Mouse (Mus musculus) regulatory T cell (primary cell): ENCODE measurements around the gene Csrnp3.

Experiments
- in situ Hi-C: fragments of 300-600 bp; cut with MboI, MseI; formaldehyde crosslinking; loops from one replicate; pipeline ENCODE4 v1.15.1; 2025; ENCODE audit warnings: high pct_unique_total_duplicates

The Csrnp3 gene

DNA sequence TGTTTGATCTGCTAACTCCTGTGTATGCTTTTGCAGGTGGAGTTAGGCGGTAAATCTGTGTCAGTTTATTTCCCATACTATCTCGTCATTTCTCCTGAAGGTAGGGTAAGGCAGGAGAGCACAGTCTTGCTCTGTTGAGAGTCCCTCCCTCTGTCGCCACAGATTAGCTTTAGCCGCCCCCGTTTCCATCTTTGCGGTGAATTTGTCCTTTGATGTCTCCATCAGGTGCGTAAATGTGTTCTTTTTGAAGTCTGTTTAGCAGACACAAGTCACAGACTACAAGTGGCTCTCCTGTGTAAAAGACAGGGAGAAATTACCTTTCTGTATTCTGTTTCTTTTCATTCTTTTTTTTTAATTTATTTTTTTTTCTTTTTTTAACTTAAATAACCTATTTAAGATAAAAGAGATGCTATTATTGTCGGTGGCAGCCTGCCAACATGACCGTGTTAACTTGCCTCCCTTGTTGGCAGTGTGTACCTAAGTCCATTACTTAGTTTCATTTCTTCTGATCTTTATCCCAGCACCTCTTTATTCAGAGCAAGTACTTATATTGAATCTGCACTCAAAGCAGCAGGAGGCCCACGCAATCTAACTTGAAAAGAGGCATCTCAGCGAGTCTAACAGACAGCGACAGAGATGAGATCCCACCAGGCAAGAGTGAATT, 25.5 kb downstream of the Csrnp3 start:
- in situ Hi-C loops, result no loop called here

DNA sequence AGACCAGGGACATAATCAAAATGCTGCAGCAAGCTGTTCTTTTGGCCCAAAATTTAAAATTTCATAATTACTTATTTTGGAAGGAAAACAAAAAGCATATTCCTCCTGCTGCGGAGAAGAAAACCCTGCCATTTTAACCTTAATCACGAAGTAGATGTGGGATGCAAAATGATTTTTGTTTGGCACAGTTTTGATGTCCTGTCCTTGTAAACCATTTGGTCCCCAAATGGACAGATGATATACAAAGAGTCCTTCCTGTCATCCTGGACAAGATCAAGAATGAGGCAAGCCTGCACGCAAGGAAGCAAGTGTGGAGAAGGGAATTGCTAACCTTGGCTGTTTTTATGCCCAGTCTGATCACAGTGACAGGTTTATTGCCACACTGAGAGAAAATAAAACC, 46.0 kb downstream of the Csrnp3 start:
- in situ Hi-C loops, result no loop called here

DNA sequence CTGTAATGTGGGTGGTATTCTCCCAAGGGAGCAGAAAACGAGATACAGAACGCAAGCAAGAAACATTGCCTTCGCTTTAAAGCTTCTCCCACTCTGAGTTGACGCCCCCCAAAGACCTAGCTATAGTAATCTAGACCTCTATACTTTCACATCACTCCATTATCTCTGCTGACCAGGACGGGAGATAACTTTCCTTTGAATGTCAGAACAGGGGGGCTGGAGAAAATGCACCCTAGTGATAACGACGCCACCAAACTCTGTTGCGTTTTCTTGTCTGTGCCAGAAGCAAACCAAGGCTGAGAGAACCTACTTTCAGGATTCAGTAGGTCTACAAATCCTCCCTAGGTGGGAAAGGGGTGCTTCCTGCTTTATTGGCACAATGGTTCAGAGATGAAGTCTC, 47.7 kb downstream of the Csrnp3 start:
- in situ Hi-C loops, result no loop called here

DNA sequence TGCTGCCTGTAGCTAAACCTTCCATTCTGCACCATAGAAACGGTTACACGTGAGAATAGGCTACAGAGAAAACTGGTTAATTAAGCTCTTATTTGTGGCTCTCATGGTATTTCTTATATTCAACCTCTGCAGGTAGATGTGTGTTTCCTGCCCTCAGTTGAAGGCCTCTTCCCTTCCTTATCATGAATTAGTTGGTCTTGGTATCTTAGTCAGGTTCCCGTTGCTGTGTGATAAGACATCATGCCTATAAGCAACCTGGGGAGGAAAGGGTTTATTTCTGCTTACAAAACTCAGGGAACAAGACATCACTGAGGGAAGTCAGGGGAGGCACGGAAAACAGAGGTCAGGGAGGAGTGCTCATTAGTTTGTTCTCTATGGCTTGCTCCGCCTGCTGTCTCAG, 48.7 kb downstream of the Csrnp3 start:
- in situ Hi-C loops, result no loop called here

DNA sequence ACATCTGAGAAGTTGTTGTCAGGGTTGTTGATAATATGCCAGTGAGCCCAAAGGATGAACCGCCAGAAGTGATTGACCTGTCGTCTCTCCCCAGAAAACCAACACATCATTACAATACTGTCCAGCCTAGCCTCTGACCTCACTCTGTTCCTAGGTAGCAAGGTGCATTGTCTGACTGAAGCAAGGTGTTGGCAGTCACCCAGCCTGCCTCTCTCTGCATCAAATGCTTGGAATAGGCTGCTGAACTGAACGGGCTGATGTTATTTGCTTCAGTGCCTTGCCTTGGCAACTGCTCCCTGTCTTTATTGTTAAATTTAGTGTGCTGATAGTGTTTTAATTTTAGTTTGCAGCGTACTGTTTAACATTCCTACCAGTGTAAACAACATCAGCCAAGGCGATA, 51.0 kb downstream of the Csrnp3 start:
- in situ Hi-C loops, result no loop called here

GRCm38 (mm10) chr2:65897084-65897483, 51.5 kb downstream of the Csrnp3 start:
- in situ Hi-C loops, result no loop called here

GRCm38 (mm10) chr2:65899478-65899877, 53.9 kb downstream of the Csrnp3 start:
- in situ Hi-C loops, result no loop called here

DNA sequence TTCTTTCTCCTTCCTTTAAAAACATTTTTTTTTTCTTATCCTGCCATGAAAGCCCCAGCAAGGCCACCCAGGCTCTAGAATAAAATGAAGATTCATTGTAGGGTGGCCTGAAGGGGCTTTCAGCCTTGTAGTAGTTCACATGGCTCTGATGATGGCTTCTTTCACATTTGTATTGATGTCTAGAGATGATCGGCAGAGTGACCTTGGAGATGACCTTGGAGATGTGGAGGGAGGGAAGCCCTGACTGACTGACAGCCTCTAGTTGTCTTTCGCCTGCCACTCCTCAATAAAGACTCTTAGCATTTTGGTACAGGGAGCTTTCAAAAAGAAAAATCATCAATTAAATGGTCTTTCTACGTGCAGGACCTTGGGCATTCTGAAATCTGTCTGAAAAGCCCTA, 63.0 kb downstream of the Csrnp3 start:
- in situ Hi-C loops, result no loop called here

DNA sequence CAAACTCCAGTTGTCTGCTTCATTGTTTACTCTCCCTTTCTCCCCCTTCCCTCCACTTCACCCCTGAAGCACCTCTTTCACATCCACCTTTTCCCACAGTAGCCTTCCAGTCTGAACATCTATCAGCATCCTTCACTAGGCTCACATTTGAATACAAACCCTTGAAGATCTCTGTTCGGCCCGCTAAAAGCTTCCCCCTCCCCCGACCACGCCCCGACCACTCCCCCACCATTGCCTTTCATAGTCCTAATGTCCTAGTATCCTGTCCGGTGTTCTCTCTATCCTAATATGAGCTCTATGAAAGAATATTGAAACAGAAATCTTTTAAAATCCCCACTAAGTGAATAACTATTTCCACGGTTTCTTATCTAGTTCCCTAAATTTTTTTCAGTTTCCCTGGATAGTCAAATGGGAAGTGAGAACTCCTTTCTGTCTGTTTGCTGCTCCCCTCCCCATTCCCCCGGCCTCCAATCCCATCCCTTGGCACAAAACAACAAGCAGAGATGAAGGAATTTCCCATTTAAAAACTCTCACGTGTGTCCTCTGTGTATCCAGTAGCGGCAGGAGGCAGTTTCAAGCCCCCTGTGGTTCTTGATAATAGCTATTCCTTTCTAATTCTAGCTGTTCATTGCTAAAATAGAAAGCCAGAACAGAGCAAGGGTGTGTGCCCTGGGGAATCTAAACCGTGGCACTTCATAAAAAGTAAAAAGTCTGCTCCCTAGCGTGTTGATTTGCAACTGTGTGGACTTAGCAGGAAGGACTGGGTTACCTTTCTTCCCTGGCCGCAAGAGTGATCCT, 64.4 kb downstream of the Csrnp3 start:
- in situ Hi-C loops, result no loop called here

DNA sequence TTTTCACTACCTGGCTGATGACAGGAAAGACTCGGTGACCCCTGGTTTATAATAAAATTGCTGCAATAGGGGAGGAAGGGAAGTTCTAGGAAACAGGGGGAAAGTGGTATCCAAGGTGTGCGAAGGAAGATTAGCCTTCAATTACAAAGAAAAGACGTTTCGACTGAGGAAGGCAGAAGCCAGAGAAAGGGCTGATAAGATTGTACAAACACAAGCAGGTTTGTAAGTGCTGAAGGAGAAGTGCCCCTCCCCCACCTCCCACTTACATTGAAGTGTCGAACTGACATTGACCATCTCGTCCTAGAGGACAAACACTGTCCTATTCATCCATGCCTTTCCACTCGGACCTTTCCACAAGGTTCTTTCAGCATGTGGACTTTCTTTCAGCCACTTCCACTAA, 70.4 kb downstream of the Csrnp3 start:
- in situ Hi-C loops, result no loop called here

GRCm38 (mm10) chr2:65920651-65921412, 75.3 kb downstream of the Csrnp3 start:
- in situ Hi-C loops, result no loop called here

- in situ Hi-C loops, result no loop called here
These were observed 79.9 kb downstream of the Csrnp3 start for GRCm38 (mm10) chr2:65925363-65925941.

DNA sequence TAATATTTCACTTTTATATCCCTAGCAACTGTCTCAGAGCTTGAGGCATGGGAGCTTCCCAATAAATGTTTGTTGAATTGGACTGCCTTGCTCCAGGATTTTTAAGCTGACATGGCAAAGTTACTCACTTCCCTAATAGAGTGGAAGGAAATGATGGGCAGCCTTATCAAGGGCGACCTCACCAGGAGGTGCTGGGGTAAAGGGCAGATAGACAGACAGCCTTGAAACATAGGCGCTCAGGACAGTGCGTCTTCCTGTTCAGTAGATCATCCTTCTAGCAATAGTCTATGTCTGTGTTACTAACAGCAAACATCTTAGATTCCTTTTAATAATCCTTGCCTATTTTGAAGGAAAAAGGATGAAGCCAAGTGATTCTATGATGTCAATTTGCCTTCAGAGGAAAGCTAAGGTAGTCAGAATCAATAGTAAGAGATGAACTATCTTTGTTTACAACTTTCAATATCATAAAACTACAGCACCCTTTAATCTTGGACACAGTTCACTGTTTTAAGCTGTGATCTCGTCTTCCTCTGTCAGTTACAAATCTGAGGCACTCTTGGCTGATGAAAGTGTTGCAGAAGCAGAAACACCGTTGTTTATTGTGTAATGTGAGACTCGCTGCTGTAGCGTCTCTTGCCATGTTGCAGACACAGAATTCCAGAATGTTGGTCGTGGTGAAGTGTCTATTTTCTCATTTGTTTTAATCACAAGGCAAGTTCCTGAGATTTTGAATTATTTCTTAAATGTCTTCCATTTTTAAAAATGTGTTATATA, 81.6 kb downstream of the Csrnp3 start:
- in situ Hi-C loops, result no loop called here

- in situ Hi-C loops, result no loop called here
These were observed 83.7 kb downstream of the Csrnp3 start for GRCm38 (mm10) chr2:65929286-65929685.

DNA sequence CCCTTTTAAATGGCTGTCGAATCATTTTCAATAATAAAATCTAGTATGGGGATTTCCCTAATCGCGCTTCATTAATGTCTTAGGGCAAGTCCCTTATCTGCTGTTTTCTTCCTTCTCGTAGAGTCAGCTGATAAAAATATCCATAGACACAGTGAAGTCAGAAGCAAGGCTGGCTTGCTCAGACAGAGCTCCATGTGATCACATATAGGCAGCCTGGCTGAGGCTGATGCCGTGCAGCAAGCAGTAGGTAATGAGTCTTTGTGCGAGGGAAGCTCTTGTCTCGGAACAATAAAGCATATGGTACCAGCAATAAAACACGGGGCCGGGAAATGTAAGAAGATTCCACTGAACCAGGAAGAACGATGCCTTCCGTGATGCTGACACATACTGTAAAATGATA, 84.4 kb downstream of the Csrnp3 start:
- in situ Hi-C loops, result no loop called here

DNA sequence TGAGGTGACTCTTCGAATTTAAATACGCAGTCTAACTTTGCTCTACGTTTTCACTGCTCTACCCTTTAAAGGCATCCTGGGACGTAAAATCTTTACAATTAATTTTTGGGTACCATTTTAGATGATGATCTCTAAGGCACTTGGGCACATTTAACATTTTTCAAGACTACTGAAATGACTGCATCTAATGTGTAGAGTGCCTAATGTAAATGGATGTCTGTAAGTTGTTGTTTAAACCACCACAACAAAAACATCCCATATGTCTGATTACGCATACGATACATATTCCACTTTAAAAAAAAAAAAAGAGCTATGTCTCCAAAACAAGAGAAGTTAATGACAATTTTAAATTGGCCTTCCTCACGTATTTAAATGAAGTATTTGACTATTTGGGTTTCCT, 85.7 kb downstream of the Csrnp3 start:
- in situ Hi-C loops, result no loop called here

DNA sequence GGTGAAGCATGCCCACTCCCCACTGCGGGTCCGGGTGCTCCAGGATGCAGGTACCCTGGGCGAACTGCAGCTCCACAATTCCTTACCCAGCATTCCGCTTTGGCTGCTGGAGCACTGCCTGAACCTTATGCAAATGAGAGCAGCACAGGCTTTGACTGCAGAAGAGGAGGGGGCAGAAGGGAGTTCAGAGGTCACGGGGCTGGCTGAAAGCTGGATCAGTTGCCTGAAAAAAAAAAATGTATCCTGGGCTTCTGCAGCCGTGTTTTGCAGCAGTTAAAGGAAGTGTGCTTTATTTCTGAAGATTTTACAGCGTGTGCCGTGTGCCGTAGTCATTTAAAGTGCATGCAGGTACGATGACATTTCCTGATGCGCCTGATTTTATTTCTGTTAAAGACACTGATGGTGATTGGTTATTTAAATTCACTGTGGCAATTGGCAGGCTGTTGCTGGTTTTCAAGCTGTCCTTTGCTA, 86.3 kb downstream of the Csrnp3 start:
- in situ Hi-C loops, result no loop called here

DNA sequence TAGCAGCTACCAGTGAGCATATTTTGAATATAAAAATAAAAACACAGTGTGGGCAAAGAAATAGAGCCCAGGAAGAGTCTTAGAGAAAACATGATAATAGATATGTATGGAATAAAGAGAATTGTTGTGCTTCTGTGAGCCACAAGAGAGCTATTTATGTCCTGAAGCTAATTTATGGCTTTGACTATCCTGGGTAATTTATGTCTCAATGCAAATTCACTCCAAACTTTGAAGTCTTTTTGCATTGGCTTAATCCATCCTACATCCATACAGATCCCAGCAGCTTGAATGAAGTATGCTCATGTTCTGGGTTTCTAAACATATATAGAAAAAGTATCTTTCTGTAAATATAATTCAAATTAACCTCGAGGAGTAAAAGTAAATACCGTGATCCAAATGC, 88.5 kb downstream of the Csrnp3 start:
- in situ Hi-C loops, result no loop called here

- in situ Hi-C loops, result no loop called here
These were observed 93.3 kb downstream of the Csrnp3 start for GRCm38 (mm10) chr2:65938900-65939299.

DNA sequence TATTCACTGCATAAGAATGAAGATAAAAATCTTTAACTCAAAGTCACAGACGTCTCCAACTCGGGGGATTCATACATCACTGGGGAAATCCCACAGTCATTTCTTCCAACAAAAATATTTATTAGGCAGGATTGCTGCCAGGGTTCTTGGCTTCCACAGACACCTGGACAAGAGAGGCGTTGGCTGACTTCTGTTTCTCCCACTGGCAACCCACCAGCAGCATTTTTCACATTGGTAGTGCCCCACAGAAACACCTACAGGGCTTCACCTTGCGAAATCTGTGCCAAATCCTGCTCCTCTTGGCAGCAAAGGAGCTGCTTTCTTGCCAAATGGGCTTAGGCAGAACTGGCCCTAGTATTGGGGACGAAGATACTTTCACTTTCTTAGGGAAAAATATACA, 94.8 kb downstream of the Csrnp3 start:
- in situ Hi-C loops, result no loop called here

DNA sequence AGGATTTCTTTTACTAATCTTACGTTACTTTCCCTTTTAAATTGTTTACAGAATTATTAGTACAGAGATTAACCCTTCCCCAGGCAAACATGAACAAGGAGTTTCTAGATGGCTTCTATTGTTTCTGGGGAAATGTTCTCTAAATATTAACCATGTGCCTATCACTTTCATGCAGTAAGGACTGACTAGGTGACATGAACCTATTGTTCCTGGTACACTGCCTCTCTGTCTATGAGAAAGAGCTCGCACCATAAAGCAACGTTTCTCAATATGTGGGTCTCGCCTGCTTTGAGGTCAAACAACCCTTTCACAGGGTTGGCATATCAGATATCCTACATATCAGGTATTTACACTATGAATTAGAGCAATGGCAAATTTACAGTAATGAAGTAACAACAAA, 96.8 kb downstream of the Csrnp3 start:
- in situ Hi-C loops, result no loop called here
